Mouse (Mus musculus): Measurements from ENCODE around the gene Klhl12. TPM values are rescaled to one million over a fixed set of nuclear protein-coding genes. Genes with fewer than 3 reads are reported as not detected.
A peak's percentile ranks its signal among the peaks of the same experiment; 100 is the strongest.

The Klhl12 gene
- polyA plus RNA-seq, 1 experiment from 2014 or later: 44.5 TPM

- H3K27ac ChIP-seq (ENCODE audit: low read depth, low read length): peak overlapping the region; percentile 42; the same call in 1 of the 2 replicates
- no peak overlapping the region for H3K9ac ChIP-seq (ENCODE audit: low read depth, low read length)
- H3K4me1 ChIP-seq (replicated peaks; ENCODE audit: control insufficient read depth, insufficient read depth, low read length): peaks cover 67% of the 10 kb centered on the region
- H3K9me3 ChIP-seq (ENCODE audit: control insufficient read depth, low read length): no peaks in the 10 kb centered on the region
- peak overlapping the region; percentile 87 for H3K4me2 ChIP-seq
- H3K36me3 ChIP-seq (ENCODE audit: control insufficient read depth, insufficient read depth, low read length): peaks cover 4% of the 10 kb centered on the region; the same call in 1 of the 2 replicates
- DNase-seq (ENCODE audit: low spot score) (no peak), ATAC-seq (replicated peaks; ENCODE audit: low FRiP score) (no peak)
- WGBS: 51% methylated on average over 2 of the region's 2 CpGs
- no peaks in the 10 kb centered on the region for H3K27me3 ChIP-seq (replicated peaks; ENCODE audit: control insufficient read depth, insufficient read depth, low read length)
- H3K4me3 ChIP-seq (ENCODE audit: low read depth, low read length): no peak overlapping the region; the same call in 1 of the 2 replicates
These were observed 36.8 kb upstream of the Klhl12 start for GRCm38 (mm10) chr1:134418414-134418975.

GRCm38 (mm10) chr1:134419176-134419575 lies 36.2 kb upstream of the Klhl12 start:
- Histone ChIP-seq H3K4me3 (ENCODE audit: low read depth, low read length) (no peak overlapping the region), H3K36me3 (ENCODE audit: control insufficient read depth, insufficient read depth, low read length) (peaks cover 6% of the 10 kb centered on the region; the same call in 1 of the 2 replicates), H3K27ac (ENCODE audit: low read depth, low read length) (peak overlapping the region; percentile 25), H3K4me2 (peak overlapping the region; percentile 87), H3K9me3 (ENCODE audit: control insufficient read depth, low read length) (no peaks in the 10 kb centered on the region), H3K27me3 (replicated peaks; ENCODE audit: control insufficient read depth, insufficient read depth, low read length) (no peaks in the 10 kb centered on the region), H3K9ac (ENCODE audit: low read depth, low read length) (no peak overlapping the region), H3K4me1 (replicated peaks; ENCODE audit: control insufficient read depth, insufficient read depth, low read length) (peaks cover 73% of the 10 kb centered on the region)
- WGBS: 33% methylated on average over 1 of the region's 1 CpGs
- no peak for DNase-seq (ENCODE audit: low spot score)
- no peak for ATAC-seq (replicated peaks; ENCODE audit: low FRiP score)

GRCm38 (mm10) chr1:134419751-134420458 lies 35.4 kb upstream of the Klhl12 start:
- DNase-seq (ENCODE audit: low spot score) (no peak), ATAC-seq (replicated peaks; ENCODE audit: low FRiP score) (no peak)
- Histone ChIP-seq H3K4me1 (replicated peaks; ENCODE audit: control insufficient read depth, insufficient read depth, low read length) (peaks cover 71% of the 10 kb centered on the region), H3K4me2 (peak overlapping the region; percentile 87), H3K9ac (ENCODE audit: low read depth, low read length) (no peak overlapping the region), H3K9me3 (ENCODE audit: control insufficient read depth, low read length) (no peaks in the 10 kb centered on the region), H3K27ac (ENCODE audit: low read depth, low read length) (peak overlapping the region; percentile 25), H3K4me3 (ENCODE audit: low read depth, low read length) (no peak overlapping the region), H3K36me3 (ENCODE audit: control insufficient read depth, insufficient read depth, low read length) (peaks cover 13% of the 10 kb centered on the region; the same call in 1 of the 2 replicates), H3K27me3 (replicated peaks; ENCODE audit: control insufficient read depth, insufficient read depth, low read length) (no peaks in the 10 kb centered on the region)
- WGBS: 29% methylated on average over 5 of the region's 5 CpGs

- Histone ChIP-seq H3K4me2 (peak overlapping the region; percentile 6; the same call in 1 of the 2 replicates), H3K4me1 (replicated peaks; ENCODE audit: control insufficient read depth, insufficient read depth, low read length) (peaks cover 59% of the 10 kb centered on the region), H3K9me3 (ENCODE audit: control insufficient read depth, low read length) (no peaks in the 10 kb centered on the region), H3K27me3 (replicated peaks; ENCODE audit: control insufficient read depth, insufficient read depth, low read length) (no peaks in the 10 kb centered on the region), H3K27ac (ENCODE audit: low read depth, low read length) (no peak overlapping the region), H3K4me3 (ENCODE audit: low read depth, low read length) (no peak overlapping the region), H3K36me3 (ENCODE audit: control insufficient read depth, insufficient read depth, low read length) (peaks cover 45% of the 10 kb centered on the region), H3K9ac (ENCODE audit: low read depth, low read length) (no peak overlapping the region)
- ATAC-seq (replicated peaks; ENCODE audit: low FRiP score): peak; percentile 51; the same call in 1 of the 2 replicates
- DNase-seq (ENCODE audit: low spot score): no peak
- WGBS: 57% methylated on average over 10 of the region's 10 CpGs
These were observed 31.4 kb upstream of the Klhl12 start for GRCm38 (mm10) chr1:134423911-134424310.

- Histone ChIP-seq H3K9ac (ENCODE audit: low read depth, low read length) (no peak overlapping the region), H3K9me3 (ENCODE audit: control insufficient read depth, low read length) (no peaks in the 10 kb centered on the region), H3K4me1 (replicated peaks; ENCODE audit: control insufficient read depth, insufficient read depth, low read length) (peaks cover 36% of the 10 kb centered on the region), H3K4me2 (peak overlapping the region; percentile 34), H3K27me3 (replicated peaks; ENCODE audit: control insufficient read depth, insufficient read depth, low read length) (no peaks in the 10 kb centered on the region), H3K27ac (ENCODE audit: low read depth, low read length) (peak overlapping the region; percentile 54), H3K4me3 (ENCODE audit: low read depth, low read length) (no peak overlapping the region), H3K36me3 (ENCODE audit: control insufficient read depth, insufficient read depth, low read length) (peaks cover 55% of the 10 kb centered on the region)
- DNase-seq (ENCODE audit: low spot score) (peak; percentile 52), ATAC-seq (replicated peaks; ENCODE audit: low FRiP score) (peak; percentile 100)
- WGBS: 29% methylated on average over 5 of the region's 5 CpGs
These were observed 29.0 kb upstream of the Klhl12 start for GRCm38 (mm10) chr1:134426289-134426688.

GRCm38 (mm10) chr1:134433002-134433401 lies 22.3 kb upstream of the Klhl12 start:
- 83% methylated on average over 10 of the region's 10 CpGs for WGBS
- H3K27me3 ChIP-seq (replicated peaks; ENCODE audit: control insufficient read depth, insufficient read depth, low read length): no peaks in the 10 kb centered on the region

GRCm38 (mm10) chr1:134433473-134433872 lies 21.9 kb upstream of the Klhl12 start:
- Histone ChIP-seq H3K4me3 (ENCODE audit: low read depth, low read length) (no peak overlapping the region), H3K4me2 (no peak overlapping the region), H3K27me3 (replicated peaks; ENCODE audit: control insufficient read depth, insufficient read depth, low read length) (no peaks in the 10 kb centered on the region), H3K4me1 (replicated peaks; ENCODE audit: control insufficient read depth, insufficient read depth, low read length) (peaks cover 5% of the 10 kb centered on the region; the same call in 1 of the 2 replicates), H3K9ac (ENCODE audit: low read depth, low read length) (no peak overlapping the region), H3K27ac (ENCODE audit: low read depth, low read length) (no peak overlapping the region), H3K9me3 (ENCODE audit: control insufficient read depth, low read length) (no peaks in the 10 kb centered on the region), H3K36me3 (ENCODE audit: control insufficient read depth, insufficient read depth, low read length) (peaks cover 30% of the 10 kb centered on the region)
- 91% methylated on average over 4 of the region's 4 CpGs for WGBS
- ATAC-seq (replicated peaks; ENCODE audit: low FRiP score) (no peak), DNase-seq (ENCODE audit: low spot score) (no peak)

More at GRCm38 (mm10) chr1:134433002-134433401, 22.3 kb upstream of the Klhl12 start:
- Histone ChIP-seq H3K27ac (ENCODE audit: low read depth, low read length) (no peak overlapping the region), H3K9me3 (ENCODE audit: control insufficient read depth, low read length) (no peaks in the 10 kb centered on the region), H3K4me2 (no peak overlapping the region), H3K36me3 (ENCODE audit: control insufficient read depth, insufficient read depth, low read length) (peaks cover 35% of the 10 kb centered on the region), H3K4me1 (replicated peaks; ENCODE audit: control insufficient read depth, insufficient read depth, low read length) (peaks cover 5% of the 10 kb centered on the region; the same call in 1 of the 2 replicates), H3K4me3 (ENCODE audit: low read depth, low read length) (no peak overlapping the region), H3K9ac (ENCODE audit: low read depth, low read length) (no peak overlapping the region)
- ATAC-seq (replicated peaks; ENCODE audit: low FRiP score) (no peak), DNase-seq (ENCODE audit: low spot score) (no peak)

GRCm38 (mm10) chr1:134435414-134435813 lies 19.9 kb upstream of the Klhl12 start:
- DNase-seq (ENCODE audit: low spot score): no peak
- WGBS: 31% methylated on average over 4 of the region's 4 CpGs
- Histone ChIP-seq H3K27me3 (replicated peaks; ENCODE audit: control insufficient read depth, insufficient read depth, low read length) (no peaks in the 10 kb centered on the region), H3K36me3 (ENCODE audit: control insufficient read depth, insufficient read depth, low read length) (peaks cover 20% of the 10 kb centered on the region), H3K9ac (ENCODE audit: low read depth, low read length) (no peak overlapping the region), H3K27ac (ENCODE audit: low read depth, low read length) (no peak overlapping the region), H3K9me3 (ENCODE audit: control insufficient read depth, low read length) (no peaks in the 10 kb centered on the region), H3K4me1 (replicated peaks; ENCODE audit: control insufficient read depth, insufficient read depth, low read length) (peaks cover 5% of the 10 kb centered on the region; the same call in 1 of the 2 replicates), H3K4me3 (ENCODE audit: low read depth, low read length) (no peak overlapping the region), H3K4me2 (peak overlapping the region; percentile 29)
- no peak for ATAC-seq (replicated peaks; ENCODE audit: low FRiP score)
